21 mouse cellular contexts compared by ENCODE assay signal in the genomic region with DNA sequence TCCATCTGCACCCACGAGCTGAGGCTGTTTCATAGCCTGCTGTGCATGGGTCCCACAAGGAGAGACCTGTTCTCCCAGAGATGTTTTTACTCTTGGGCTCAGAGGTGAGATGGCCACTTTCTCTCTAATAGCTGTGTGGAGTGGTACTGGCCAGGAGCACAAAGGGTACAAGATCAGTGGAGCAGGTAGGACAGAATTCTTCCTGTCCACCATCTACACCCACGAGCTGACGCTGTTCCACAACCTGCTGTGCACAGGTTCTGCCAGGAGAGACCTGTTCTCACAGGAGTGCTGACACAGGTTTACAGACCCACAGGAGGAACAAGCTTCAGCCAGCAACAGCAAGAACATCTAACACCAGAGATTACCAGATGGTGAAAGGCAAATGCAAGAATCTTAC.
DNase-seq lines count a peak whose midpoint lies in the region; ATAC-seq lines count a peak whose summit lies in the region.
"Had no signal": no experiment of that assay in that cellular context is flagged by ENCODE, and none has a peak within 500 bp of the region (broad histone marks: within the 10 kb centered on the region; RNA-seq: fewer than 3 reads in every experiment).

No protein-coding gene starts in this region.

- H3K4me2 ChIP-seq in midbrain, embryonic 11.5 days, result no peak overlapping the region
- H3K4me2 ChIP-seq in midbrain, embryonic 14.5 days (ENCODE audit: low read length), result no peak overlapping the region
- H3K4me2 ChIP-seq: embryonic facial prominence, embryonic 15.5 days; heart, embryonic 11.5 days; hindbrain, embryonic 12.5 days; hindbrain, embryonic 15.5 days had no signal

- H3K27me3 ChIP-seq in midbrain, embryonic 11.5 days (ENCODE audit: control insufficient read depth, insufficient read depth, low read length), result no peaks in the 10 kb centered on the region
- no peaks in the 10 kb centered on the region for H3K27me3 ChIP-seq in midbrain, embryonic 14.5 days (ENCODE audit: control insufficient read depth, insufficient read depth, low read length)
- H3K27me3 ChIP-seq: embryonic facial prominence, embryonic 15.5 days; hindbrain, embryonic 12.5 days; hindbrain, embryonic 15.5 days had no signal

- H3K9me3 ChIP-seq in midbrain, embryonic 11.5 days (ENCODE audit: control insufficient read depth, low read length), result no peaks in the 10 kb centered on the region
- H3K9me3 ChIP-seq in midbrain, embryonic 14.5 days (ENCODE audit: control insufficient read depth, low read length), result no peaks in the 10 kb centered on the region
- H3K9me3 ChIP-seq: embryonic facial prominence, embryonic 15.5 days had no signal

- 61% methylated on average over 3 of the region's 3 CpGs for WGBS in midbrain, embryonic 11.5 days
- WGBS in midbrain, embryonic 14.5 days, result 62% methylated on average over 3 of the region's 3 CpGs

- no peak overlapping the region for H3K9ac ChIP-seq in midbrain, embryonic 11.5 days (ENCODE audit: low read length)
- H3K9ac ChIP-seq in midbrain, embryonic 14.5 days (replicated peaks; ENCODE audit: low read length), result no peak overlapping the region
- H3K9ac ChIP-seq: embryonic facial prominence, embryonic 15.5 days; forebrain, postnatal 0 days; hindbrain, embryonic 12.5 days; hindbrain, embryonic 15.5 days had no signal

- DNase-seq in cerebellum, adult 18-20 months, result peak; percentile 11 to 21
- DNase-seq in cerebellum, postnatal 10 days, result no peak
- DNase-seq in cerebellum, adult 9-11 months, result peak; percentile 31
- DNase-seq in cerebellum, postnatal 25 days, result no peak
- peak; percentile 54 for DNase-seq in midbrain, embryonic 11.5 days (ENCODE audit: low spot score, missing footprints)
- no peak for DNase-seq in midbrain, embryonic 14.5 days
- DNase-seq: adrenal gland, adult 2 months; adrenal gland, postnatal 14 days; embryo, embryonic 11 days; forebrain, postnatal 0 days; gastrocnemius, adult 2 months; gastrocnemius, postnatal 14 days; heart, adult 11 months; kidney, adult 2 months had no signal

- H3K27ac ChIP-seq in midbrain, embryonic 11.5 days (ENCODE audit: low read depth, low read length), result no peak overlapping the region
- no peak overlapping the region for H3K27ac ChIP-seq in midbrain, embryonic 14.5 days (replicated peaks; ENCODE audit: low read depth, low read length)
- H3K27ac ChIP-seq: embryonic facial prominence, embryonic 15.5 days; gastrocnemius, adult 2 months; hindbrain, embryonic 12.5 days; hindbrain, embryonic 15.5 days had no signal

- H3K4me1 ChIP-seq in midbrain, embryonic 11.5 days (ENCODE audit: control insufficient read depth, insufficient read depth, low read length), result no peaks in the 10 kb centered on the region
- no peaks in the 10 kb centered on the region for H3K4me1 ChIP-seq in midbrain, embryonic 14.5 days (ENCODE audit: control insufficient read depth, insufficient read depth, low read length)
- H3K4me1 ChIP-seq: embryonic facial prominence, embryonic 15.5 days; hindbrain, embryonic 12.5 days; hindbrain, embryonic 15.5 days had no signal

- no peak overlapping the region for H3K4me3 ChIP-seq in midbrain, embryonic 11.5 days (ENCODE audit: low read depth, low read length)
- H3K4me3 ChIP-seq in midbrain, embryonic 14.5 days (replicated peaks; ENCODE audit: low read depth, low read length), result no peak overlapping the region
- H3K4me3 ChIP-seq: embryonic facial prominence, embryonic 15.5 days; gastrocnemius, adult 2 months; hindbrain, embryonic 12.5 days; hindbrain, embryonic 15.5 days had no signal

- ATAC-seq in midbrain, embryonic 11.5 days (ENCODE audit: low FRiP score), result no peak
- no peak for ATAC-seq in midbrain, embryonic 14.5 days (ENCODE audit: low FRiP score, low TSS enrichment)
- ATAC-seq: CD4-positive, CD25-positive, alpha-beta regulatory T cell, adult 4 months; forebrain, embryonic 14.5 days; forebrain, postnatal 0 days; intestine, postnatal 0 days had no signal

- no peaks in the 10 kb centered on the region for H3K36me3 ChIP-seq in midbrain, embryonic 11.5 days (ENCODE audit: control insufficient read depth, insufficient read depth, low read length)
- no peaks in the 10 kb centered on the region for H3K36me3 ChIP-seq in midbrain, embryonic 14.5 days (ENCODE audit: control insufficient read depth, insufficient read depth, low read length)
- H3K36me3 ChIP-seq: embryonic facial prominence, embryonic 15.5 days; hindbrain, embryonic 12.5 days; hindbrain, embryonic 15.5 days had no signal

Comparison
In these comparisons a context has a peak if more than half of its experiments do, and no peak if none do; other contexts are left out.
1. DNase-seq: peak in cerebellum, adult 18-20 months (2 of 2), cerebellum, adult 9-11 months (single experiment) and midbrain, embryonic 11.5 days (single experiment); none in cerebellum, postnatal 10 days (0 of 2), cerebellum, postnatal 25 days (0 of 2) and midbrain, embryonic 14.5 days (single experiment).